Mouse (Mus musculus): ENCODE results near the gene Soat1. TPM values are rescaled to one million over a fixed set of nuclear protein-coding genes. Genes with fewer than 3 reads are reported as not detected.

Gene Soat1
- total RNA-seq, 1 experiment, result 62.4 TPM

GRCm38 (mm10) chr1:156471071-156471470 is 3.1 kb downstream of the Soat1 start:
- Histone ChIP-seq H3K4me3 (ENCODE audit: insufficient read depth in 1 of 2, low read depth in 1 of 2, low read length in 2 of 2, poor library complexity in 1 of 2, severe bottlenecking in 1 of 2) (no peak overlapping the region), H3K27ac (ENCODE audit: insufficient read depth, low read depth, low read length, poor library complexity, severe bottlenecking) (no peak overlapping the region), H3K9me3 (ENCODE audit: control insufficient read depth, insufficient read depth, low read depth, low read length) (no peaks in the 10 kb centered on the region), H3K9ac (ENCODE audit: insufficient read depth, low read depth, low read length, poor library complexity, severe bottlenecking) (no peak overlapping the region), H3K36me3 (ENCODE audit: control insufficient read depth, insufficient read depth, low read length, poor library complexity, severe bottlenecking) (no peaks in the 10 kb centered on the region; the same call in 1 of the 2 replicates), H3K4me1 (ENCODE audit: control insufficient read depth in 2 of 2, insufficient read depth in 2 of 2, low read length in 2 of 2, poor library complexity in 1 of 2) (peaks cover 0 to 1% of the 10 kb centered on the region in 2 experiments; a peak in 1 of 4 replicates)
- in situ Hi-C loops (cut with MboI; ENCODE audit: low sequenced_read_pairs in 2 of 2, unreplicated experiment in 2 of 2), result no loop called here
- no peak for DNase-seq (ENCODE audit: low read depth, low spot score)
- TF ChIP-seq HCFC1 (IDR thresholded peaks at IDR 0.05; ENCODE audit: borderline replicate concordance, insufficient read depth, low read length) (no peak), MAFK (IDR thresholded peaks at IDR 0.05; ENCODE audit: insufficient read depth, low read depth, low read length) (no peak), ZNF384 (IDR thresholded peaks at IDR 0.05; ENCODE audit: low read depth, low read length) (no peak), CHD2 (IDR thresholded peaks at IDR 0.05; ENCODE audit: low read depth, low read length) (no peak), ZC3H11A (IDR thresholded peaks at IDR 0.05; ENCODE audit: borderline replicate concordance, low read depth, low read length) (no peak)

GRCm38 (mm10) chr1:156470557-156470956 is 3.6 kb downstream of the Soat1 start:
- no peak for DNase-seq (ENCODE audit: low read depth, low spot score)
- H3K36me3 ChIP-seq (ENCODE audit: control insufficient read depth, insufficient read depth, low read length, poor library complexity, severe bottlenecking), result no peaks in the 10 kb centered on the region; the same call in 1 of the 2 replicates
- no peak overlapping the region for H3K9ac ChIP-seq (ENCODE audit: insufficient read depth, low read depth, low read length, poor library complexity, severe bottlenecking)
- H3K4me1 ChIP-seq (ENCODE audit: control insufficient read depth in 2 of 2, insufficient read depth in 2 of 2, low read length in 2 of 2, poor library complexity in 1 of 2), result peaks cover 0 to 1% of the 10 kb centered on the region in 2 experiments; a peak in 1 of 4 replicates
- H3K27ac ChIP-seq (ENCODE audit: insufficient read depth, low read depth, low read length, poor library complexity, severe bottlenecking), result no peak overlapping the region
- in situ Hi-C loops (cut with MboI; ENCODE audit: low sequenced_read_pairs in 2 of 2, unreplicated experiment in 2 of 2), result no loop called here
- TF ChIP-seq ZC3H11A (IDR thresholded peaks at IDR 0.05; ENCODE audit: borderline replicate concordance, low read depth, low read length), result no peak
- TF ChIP-seq HCFC1 (IDR thresholded peaks at IDR 0.05; ENCODE audit: borderline replicate concordance, insufficient read depth, low read length), result no peak
- no peaks in the 10 kb centered on the region for H3K9me3 ChIP-seq (ENCODE audit: control insufficient read depth, insufficient read depth, low read depth, low read length)
- H3K4me3 ChIP-seq (ENCODE audit: insufficient read depth in 1 of 2, low read depth in 1 of 2, low read length in 2 of 2, poor library complexity in 1 of 2, severe bottlenecking in 1 of 2), result no peak overlapping the region

GRCm38 (mm10) chr1:156468576-156468975 is 5.6 kb downstream of the Soat1 start:
- in situ Hi-C loops (cut with MboI; ENCODE audit: low sequenced_read_pairs in 2 of 2, unreplicated experiment in 2 of 2), result no loop called here
- Histone ChIP-seq H3K9me3 (ENCODE audit: control insufficient read depth, insufficient read depth, low read depth, low read length) (no peaks in the 10 kb centered on the region), H3K36me3 (ENCODE audit: control insufficient read depth, insufficient read depth, low read length, poor library complexity, severe bottlenecking) (no peaks in the 10 kb centered on the region; the same call in 1 of the 2 replicates), H3K9ac (ENCODE audit: insufficient read depth, low read depth, low read length, poor library complexity, severe bottlenecking) (no peak overlapping the region), H3K4me1 (ENCODE audit: control insufficient read depth in 2 of 2, insufficient read depth in 2 of 2, low read length in 2 of 2, poor library complexity in 1 of 2) (no peaks in the 10 kb centered on the region), H3K27ac (ENCODE audit: insufficient read depth, low read depth, low read length, poor library complexity, severe bottlenecking) (no peak overlapping the region), H3K4me3 (ENCODE audit: insufficient read depth in 1 of 2, low read depth in 1 of 2, low read length in 2 of 2, poor library complexity in 1 of 2, severe bottlenecking in 1 of 2) (no peak overlapping the region)
- DNase-seq (ENCODE audit: low read depth, low spot score), result no peak
- no peak for TF ChIP-seq ZNF384 (IDR thresholded peaks at IDR 0.05; ENCODE audit: low read depth, low read length)
- TF ChIP-seq ZC3H11A (IDR thresholded peaks at IDR 0.05; ENCODE audit: borderline replicate concordance, low read depth, low read length), result no peak
- TF ChIP-seq MAFK (IDR thresholded peaks at IDR 0.05; ENCODE audit: insufficient read depth, low read depth, low read length), result no peak
- no peak for TF ChIP-seq HCFC1 (IDR thresholded peaks at IDR 0.05; ENCODE audit: borderline replicate concordance, insufficient read depth, low read length)
- TF ChIP-seq CHD2 (IDR thresholded peaks at IDR 0.05; ENCODE audit: low read depth, low read length), result no peak

GRCm38 (mm10) chr1:156467655-156468255 is 6.4 kb downstream of the Soat1 start:
- no peak for TF ChIP-seq ZC3H11A (IDR thresholded peaks at IDR 0.05; ENCODE audit: borderline replicate concordance, low read depth, low read length)
- TF ChIP-seq ZNF384 (IDR thresholded peaks at IDR 0.05; ENCODE audit: low read depth, low read length), result no peak
- TF ChIP-seq MAFK (IDR thresholded peaks at IDR 0.05; ENCODE audit: insufficient read depth, low read depth, low read length), result no peak
- no peak for TF ChIP-seq CHD2 (IDR thresholded peaks at IDR 0.05; ENCODE audit: low read depth, low read length)
- TF ChIP-seq HCFC1 (IDR thresholded peaks at IDR 0.05; ENCODE audit: borderline replicate concordance, insufficient read depth, low read length), result no peak
- H3K9ac ChIP-seq (ENCODE audit: insufficient read depth, low read depth, low read length, poor library complexity, severe bottlenecking), result no peak overlapping the region
- no peak for DNase-seq (ENCODE audit: low read depth, low spot score)
- no peak overlapping the region for H3K4me3 ChIP-seq (ENCODE audit: insufficient read depth in 1 of 2, low read depth in 1 of 2, low read length in 2 of 2, poor library complexity in 1 of 2, severe bottlenecking in 1 of 2)
- no peaks in the 10 kb centered on the region; the same call in 1 of the 2 replicates for H3K36me3 ChIP-seq (ENCODE audit: control insufficient read depth, insufficient read depth, low read length, poor library complexity, severe bottlenecking)
- no peak overlapping the region for H3K27ac ChIP-seq (ENCODE audit: insufficient read depth, low read depth, low read length, poor library complexity, severe bottlenecking)
- in situ Hi-C loops (cut with MboI; ENCODE audit: low sequenced_read_pairs in 2 of 2, unreplicated experiment in 2 of 2), result no loop called here
- no peaks in the 10 kb centered on the region for H3K9me3 ChIP-seq (ENCODE audit: control insufficient read depth, insufficient read depth, low read depth, low read length)
- H3K4me1 ChIP-seq (ENCODE audit: control insufficient read depth in 2 of 2, insufficient read depth in 2 of 2, low read length in 2 of 2, poor library complexity in 1 of 2), result no peaks in the 10 kb centered on the region
